Mouse (Mus musculus) limb, embryonic 14.5 days (tissue): ENCODE measurements around the gene Flna. TPM values are rescaled to one million over a fixed set of nuclear protein-coding genes. Genes with fewer than 3 reads are reported as not detected.

ENCODE experiments used
- ATAC-seq: fragments of 200-750 bp; cut with Nextera tagmentation; 2 replicates; pipeline ENCODE4 v1.8.0; 2017; ENCODE audit warnings: low read depth, moderate number of reproducible peaks, moderate TSS enrichment; ENCODE audit not compliant: low FRiP score
- DNase-seq: peaks from one replicate; pipeline ENCODE4 v3.0.0-alpha.2; 2015; ENCODE audit warnings: low spot score
- H3K27ac ChIP-seq: fragments of 300-500 bp; sonication (generic); replicated peaks from 2 replicates; pipeline ENCODE4 v1.5.1; 2014; ENCODE audit warnings: low read depth, mild to moderate bottlenecking, low read length, moderate library complexity, mixed read lengths
- H3K27me3 ChIP-seq: fragments of 300-500 bp; sonication (generic); 2 replicates; pipeline ENCODE4 v1.6.1; 2014; ENCODE audit warnings: low read length, mixed read lengths; ENCODE audit not compliant: control insufficient read depth, insufficient read depth
- H3K36me3 ChIP-seq: fragments of 300-500 bp; sonication (generic); 2 replicates; pipeline ENCODE4 v1.6.1; 2014; ENCODE audit warnings: mild to moderate bottlenecking, low read length, moderate library complexity, mixed read lengths; ENCODE audit not compliant: control insufficient read depth, insufficient read depth
- H3K4me1 ChIP-seq: fragments of 300-500 bp; sonication (generic); 2 replicates; pipeline ENCODE4 v1.6.1; 2014; ENCODE audit warnings: antibody characterized with exemption, low read length, mixed read lengths; ENCODE audit not compliant: control insufficient read depth, insufficient read depth
- H3K4me2 ChIP-seq: fragments of 300-500 bp; sonication (generic); replicated peaks from 2 replicates; pipeline ENCODE4 v1.6.1; 2014; ENCODE audit warnings: low read depth, mild to moderate bottlenecking, low read length, moderate library complexity; ENCODE audit not compliant: severe bottlenecking
- H3K4me3 ChIP-seq: fragments of 300-500 bp; sonication (generic); replicated peaks from 2 replicates; pipeline ENCODE4 v1.5.1; 2014; ENCODE audit warnings: low read length
- H3K9ac ChIP-seq: fragments of 300-500 bp; sonication (generic); 2 replicates; pipeline ENCODE4 v1.6.1; 2014; ENCODE audit warnings: mild to moderate bottlenecking, low read depth, low read length, moderate library complexity; ENCODE audit not compliant: severe bottlenecking
- H3K9me3 ChIP-seq: fragments of 300-500 bp; sonication (generic); 2 replicates; pipeline ENCODE4 v1.6.1; 2016; ENCODE audit warnings: low read length; ENCODE audit not compliant: control insufficient read depth
- POLR2A ChIP-seq: fragments of 200-500 bp; IDR thresholded peaks from 2 replicates; pipeline ENCODE4 v1.8.0; 2012; ENCODE audit warnings: inconsistent platforms, mild to moderate bottlenecking, moderate library complexity, borderline replicate concordance; ENCODE audit not compliant: insufficient read depth, insufficient read length; ENCODE audit errors: extremely low read depth
- WGBS: fragments of 180-500 bp; shearing (Covaris S2); extraction: QIAGEN DNeasy Blood & Tissue Kit; methylation state at CpG from one replicate; pipeline ENCODE4 v1.1.7; 2014; 5-methylcytosine and 5-hydroxymethylcytosine counted together
- microRNA-seq: library from miRNA; unstranded; fragments of <30 nt; microRNA quantifications from one replicate; pipeline ENCODE4, GENCODE M21; 2016
- polyA plus RNA-seq, 2 experiments: library from polyadenylated mRNA; depleted of rRNA in 1 of 2; stranded (reverse) in 1 of 2; unstranded in 1 of 2; fragments of >200 nt; fragmentation: Nextera tagmentation in 1 of 2; extraction: Ambion mirVana in 1 of 2; gene quantifications; 2 replicates each; pipeline versions ENCODE4 v1.2.1 to v1.2.3; 2012 to 2014

The Flna gene
- polyA plus RNA-seq, 2 experiments = 335 to 573 TPM

GRCm38 (mm10) chrX:74203556-74203955 lies 46.1 kb downstream of the Flna start:
- no peak for ATAC-seq

DNA sequence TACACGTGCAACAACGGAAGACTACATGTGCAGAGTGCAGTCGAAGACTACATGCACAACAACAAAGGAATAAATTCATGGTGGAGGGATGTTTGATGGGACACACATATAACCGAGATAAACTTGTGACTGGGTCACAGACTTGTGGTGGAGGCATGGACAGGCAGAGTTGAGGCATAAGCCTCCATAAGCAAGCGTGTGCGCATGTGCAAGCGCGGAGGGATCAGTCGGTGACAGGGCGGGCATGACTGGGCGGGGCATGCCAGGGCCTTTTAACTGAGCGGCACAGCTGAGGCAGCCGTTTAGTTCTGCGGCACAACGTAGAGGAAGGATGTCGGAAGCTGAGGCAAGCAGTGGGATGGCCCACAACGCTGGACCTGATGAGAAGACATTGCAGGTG lies 72.7 kb downstream of the Flna start, which contains the start of gene Tktl1:
Gene Tktl1 (plus strand): TSS at position 301 of the 400 bp plus-strand sequence.
- no peak for DNase-seq
- 90% methylated on average over 17 of the region's 17 CpGs for WGBS
- no peak for TF ChIP-seq POLR2A
- Histone ChIP-seq H3K4me1 (no peaks in the 10 kb centered on the region), H3K27me3 (no peaks in the 10 kb centered on the region), H3K4me2 (no peak within 1 kb of the TSS), H3K27ac (no peak within 1 kb of the TSS), H3K9me3 (no peaks in the 10 kb centered on the region), H3K9ac (no peak within 1 kb of the TSS), H3K36me3 (no peaks in the 10 kb centered on the region), H3K4me3 (no peak within 1 kb of the TSS)
- no peak for ATAC-seq

More at GRCm38 (mm10) chrX:74203556-74203955, 46.1 kb downstream of the Flna start:
- Histone ChIP-seq H3K4me1 (no peaks in the 10 kb centered on the region), H3K9me3 (no peaks in the 10 kb centered on the region), H3K9ac (no peak overlapping the region), H3K27ac (no peak overlapping the region), H3K36me3 (no peaks in the 10 kb centered on the region), H3K4me3 (no peak overlapping the region), H3K4me2 (no peak overlapping the region), H3K27me3 (no peaks in the 10 kb centered on the region)
- no peak for DNase-seq
- TF ChIP-seq POLR2A = no peak
- 89% methylated on average over 2 of the region's 2 CpGs for WGBS

Small RNA genes lying within 50 kb of the gene (microRNA-seq; reads per million reads assigned to microRNA genes)
- not detected for gene Mir7091

Other genes starting within 250 kb of the Flna start
- gene Irak1, start 225.9 kb downstream of the Flna start, polyA plus RNA-seq (2012; rRNA removed) = 86.0 and 123 TPM in 2 replicates
- gene Irak1, start 225.9 kb downstream of the Flna start, polyA plus RNA-seq (2014; fragmentation: Nextera tagmentation; extraction: Ambion mirVana) = 49.6 and 52.6 TPM in 2 replicates
- gene Opn1mw, start 122.4 kb downstream of the Flna start, polyA plus RNA-seq (2012; rRNA removed) = not detected in 2 replicates
- not detected in 2 replicates for gene Opn1mw, start 122.4 kb downstream of the Flna start, polyA plus RNA-seq (2014; fragmentation: Nextera tagmentation; extraction: Ambion mirVana)
- 12.3 and 13.0 TPM in 2 replicates for gene Mecp2, start 114.5 kb downstream of the Flna start, polyA plus RNA-seq (2012; rRNA removed)
- gene Mecp2, start 114.5 kb downstream of the Flna start, polyA plus RNA-seq (2014; fragmentation: Nextera tagmentation; extraction: Ambion mirVana) = 9.0 and 11.1 TPM in 2 replicates
- gene Tex28, start 82.0 kb downstream of the Flna start, polyA plus RNA-seq (2012; rRNA removed) = not detected in 2 replicates
- not detected in 2 replicates for gene Tex28, start 82.0 kb downstream of the Flna start, polyA plus RNA-seq (2014; fragmentation: Nextera tagmentation; extraction: Ambion mirVana)
- gene Tktl1, start 72.6 kb downstream of the Flna start, polyA plus RNA-seq (2012; rRNA removed) = 0.03 and 0.04 TPM in 2 replicates
- not detected in 2 replicates for gene Tktl1, start 72.6 kb downstream of the Flna start, polyA plus RNA-seq (2014; fragmentation: Nextera tagmentation; extraction: Ambion mirVana)
- gene Emd, start 4.9 kb upstream of the Flna start, polyA plus RNA-seq (2012; rRNA removed) = 107 and 143 TPM in 2 replicates
- gene Emd, start 4.9 kb upstream of the Flna start, polyA plus RNA-seq (2014; fragmentation: Nextera tagmentation; extraction: Ambion mirVana) = 28.0 and 30.4 TPM in 2 replicates
- gene Rpl10, start 21.0 kb upstream of the Flna start, polyA plus RNA-seq (2012; rRNA removed) = 2,306 and 2,672 TPM in 2 replicates
- 939 and 993 TPM in 2 replicates for gene Rpl10, start 21.0 kb upstream of the Flna start, polyA plus RNA-seq (2014; fragmentation: Nextera tagmentation; extraction: Ambion mirVana)
- 99.7 and 116 TPM in 2 replicates for gene Taz, start 32.1 kb upstream of the Flna start, polyA plus RNA-seq (2012; rRNA removed)
- 64.0 and 70.6 TPM in 2 replicates for gene Taz, start 32.1 kb upstream of the Flna start, polyA plus RNA-seq (2014; fragmentation: Nextera tagmentation; extraction: Ambion mirVana)
- gene Dnase1l1, start 32.5 kb upstream of the Flna start, polyA plus RNA-seq (2012; rRNA removed) = 20.2 and 24.3 TPM in 2 replicates
- gene Dnase1l1, start 32.5 kb upstream of the Flna start, polyA plus RNA-seq (2014; fragmentation: Nextera tagmentation; extraction: Ambion mirVana) = 12.8 and 14.4 TPM in 2 replicates
- gene Atp6ap1, start 47.3 kb upstream of the Flna start, polyA plus RNA-seq (2012; rRNA removed) = 224 and 272 TPM in 2 replicates
- 124 and 128 TPM in 2 replicates for gene Atp6ap1, start 47.3 kb upstream of the Flna start, polyA plus RNA-seq (2014; fragmentation: Nextera tagmentation; extraction: Ambion mirVana)
- gene Gdi1, start 55.2 kb upstream of the Flna start, polyA plus RNA-seq (2012; rRNA removed) = 567 and 604 TPM in 2 replicates
- gene Gdi1, start 55.2 kb upstream of the Flna start, polyA plus RNA-seq (2014; fragmentation: Nextera tagmentation; extraction: Ambion mirVana) = 147 and 183 TPM in 2 replicates
- gene Fam50a, start 63.2 kb upstream of the Flna start, polyA plus RNA-seq (2012; rRNA removed) = 31.5 and 49.7 TPM in 2 replicates
- gene Fam50a, start 63.2 kb upstream of the Flna start, polyA plus RNA-seq (2014; fragmentation: Nextera tagmentation; extraction: Ambion mirVana) = 53.5 and 53.7 TPM in 2 replicates
- gene Plxna3, start 79.2 kb upstream of the Flna start, polyA plus RNA-seq (2012; rRNA removed) = 117 and 152 TPM in 2 replicates
- 21.4 and 21.8 TPM in 2 replicates for gene Plxna3, start 79.2 kb upstream of the Flna start, polyA plus RNA-seq (2014; fragmentation: Nextera tagmentation; extraction: Ambion mirVana)
- 104 and 119 TPM in 2 replicates for gene Lage3, start 103.8 kb upstream of the Flna start, polyA plus RNA-seq (2012; rRNA removed)
- gene Lage3, start 103.8 kb upstream of the Flna start, polyA plus RNA-seq (2014; fragmentation: Nextera tagmentation; extraction: Ambion mirVana) = 105 and 106 TPM in 2 replicates
- 58.5 and 60.7 TPM in 2 replicates for gene Ubl4a, start 123.4 kb upstream of the Flna start, polyA plus RNA-seq (2012; rRNA removed)
- gene Ubl4a, start 123.4 kb upstream of the Flna start, polyA plus RNA-seq (2014; fragmentation: Nextera tagmentation; extraction: Ambion mirVana) = 77.1 and 79.6 TPM in 2 replicates
- 16.0 and 21.0 TPM in 2 replicates for gene Slc10a3, start 123.5 kb upstream of the Flna start, polyA plus RNA-seq (2012; rRNA removed)
- 20.2 and 24.4 TPM in 2 replicates for gene Slc10a3, start 123.5 kb upstream of the Flna start, polyA plus RNA-seq (2014; fragmentation: Nextera tagmentation; extraction: Ambion mirVana)
- 50.6 and 60.3 TPM in 2 replicates for gene Fam3a, start 143.5 kb upstream of the Flna start, polyA plus RNA-seq (2012; rRNA removed)
- gene Fam3a, start 143.5 kb upstream of the Flna start, polyA plus RNA-seq (2014; fragmentation: Nextera tagmentation; extraction: Ambion mirVana) = 39.3 and 41.8 TPM in 2 replicates
- 13.7 and 17.4 TPM in 2 replicates for gene Ikbkg, start 143.5 kb upstream of the Flna start, polyA plus RNA-seq (2012; rRNA removed)
- gene Ikbkg, start 143.5 kb upstream of the Flna start, polyA plus RNA-seq (2014; fragmentation: Nextera tagmentation; extraction: Ambion mirVana) = 23.9 and 25.6 TPM in 2 replicates
- 35.2 and 35.4 TPM in 2 replicates for gene G6pdx, start 179.4 kb upstream of the Flna start, polyA plus RNA-seq (2012; rRNA removed)
- 48.3 and 51.8 TPM in 2 replicates for gene G6pdx, start 179.4 kb upstream of the Flna start, polyA plus RNA-seq (2014; fragmentation: Nextera tagmentation; extraction: Ambion mirVana)
- gene Gm6880, start 231.6 kb upstream of the Flna start, polyA plus RNA-seq (2012; rRNA removed) = 1.1 and 2.8 TPM in 2 replicates
- gene Gm6880, start 231.6 kb upstream of the Flna start, polyA plus RNA-seq (2014; fragmentation: Nextera tagmentation; extraction: Ambion mirVana) = 1.4 and 2.7 TPM in 2 replicates